Mouse (Mus musculus) duodenum, adult 2 months (tissue): ENCODE measurements around the gene Mark2. TPM values are rescaled to one million over a fixed set of nuclear protein-coding genes. Genes with fewer than 3 reads are reported as not detected.

Experiments used
- polyA plus RNA-seq: library from polyadenylated mRNA; depleted of rRNA; stranded (reverse); fragments of >200 nt; gene quantifications from 2 replicates; pipeline ENCODE4 v1.2.3, GENCODE M21; 2012; ENCODE audit warnings: low replicate concordance; rRNA removed

Gene Mark2
- 199 and 263 TPM in 2 replicates for polyA plus RNA-seq

DNA sequence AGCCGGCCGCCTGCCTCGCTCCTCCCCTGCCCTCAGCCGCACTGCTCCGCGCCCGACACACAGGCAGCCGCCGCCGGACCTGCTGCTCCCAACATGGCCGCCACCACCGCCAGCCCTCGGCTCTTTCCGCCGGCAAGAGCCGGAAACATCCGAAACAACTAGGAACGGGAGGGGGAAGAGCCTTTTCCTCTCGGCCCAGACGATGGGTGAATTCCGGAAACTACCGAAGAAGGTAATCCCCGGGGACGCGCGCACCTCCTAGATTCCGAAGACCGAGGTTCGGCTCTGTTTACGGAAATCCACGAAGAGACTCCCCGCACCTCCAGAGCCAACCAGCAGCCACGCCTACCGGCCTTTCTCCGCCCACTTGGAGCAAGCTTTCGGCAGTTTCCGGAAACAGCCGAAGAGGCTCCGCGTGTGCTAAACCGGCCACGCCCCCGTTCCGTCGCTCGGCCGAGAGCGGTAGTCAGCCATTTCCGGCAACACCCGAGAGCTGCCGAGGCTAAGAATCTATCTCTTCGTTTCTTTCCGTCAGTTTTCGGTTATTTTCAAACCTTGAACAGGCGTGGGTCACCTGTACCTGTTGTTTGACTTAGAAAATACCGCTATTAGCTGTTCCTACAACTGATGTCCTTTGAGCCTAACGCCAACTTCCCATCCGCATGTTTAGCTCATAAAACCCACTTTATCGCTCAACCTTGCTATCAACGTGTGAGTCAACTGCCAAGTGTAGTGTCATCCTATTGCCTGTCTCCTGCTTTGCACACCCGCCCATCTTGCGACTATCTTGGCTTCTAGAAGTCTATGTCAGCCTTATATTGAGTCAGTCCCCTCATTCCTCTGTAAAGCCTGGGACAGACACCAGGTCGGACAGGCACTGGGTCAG, at the start of gene Mark2:
TSS of gene Mark2 (minus strand) at position 349 of the 886 bp plus-strand sequence.

DNA sequence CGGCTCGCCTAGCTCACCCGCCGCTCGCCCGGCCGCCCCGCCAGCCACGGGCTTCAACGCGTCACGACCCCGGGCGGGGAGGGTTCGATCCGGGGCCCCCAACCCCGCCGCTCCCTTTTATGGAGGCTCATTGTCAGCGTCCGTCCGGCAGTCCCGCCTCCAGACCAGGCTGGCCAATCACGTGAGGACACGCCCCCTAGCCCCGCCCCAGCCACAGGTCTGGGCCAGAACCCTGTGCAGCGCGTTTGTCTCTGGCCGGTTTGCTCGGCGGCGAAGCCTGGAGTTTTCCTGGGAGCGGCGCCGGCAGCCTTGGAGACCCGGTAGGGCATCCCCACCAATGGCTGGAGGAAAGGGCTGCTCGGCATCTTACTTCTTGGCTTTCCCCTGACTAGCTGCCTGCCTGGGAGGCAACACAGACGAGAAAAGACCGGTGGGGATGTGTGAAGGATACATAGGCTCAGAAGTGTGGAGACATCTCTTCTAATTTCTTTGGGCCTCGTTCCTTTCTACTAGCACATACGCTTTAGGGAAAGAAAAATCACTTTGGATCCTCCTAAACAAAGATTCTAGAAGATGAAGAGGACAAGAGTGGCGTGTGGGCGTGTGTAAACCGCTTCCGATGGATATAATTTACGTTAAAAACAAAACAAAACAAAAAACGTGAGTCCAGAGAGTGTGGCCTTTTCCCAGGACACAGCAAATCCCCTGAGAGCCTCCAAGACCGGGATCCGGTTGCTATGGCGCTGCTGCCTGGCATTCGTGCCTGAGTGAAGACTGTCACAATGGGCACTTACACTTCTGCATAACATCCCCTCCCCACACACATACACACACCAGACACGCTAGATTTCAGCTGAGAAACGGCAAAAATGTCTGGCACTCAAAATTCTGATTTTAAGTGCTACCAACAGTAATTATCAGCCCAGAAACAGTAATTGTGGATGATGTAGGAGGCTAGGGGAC, 41.5 kb upstream of the Mark2 start, which contains the start of gene Spindoc:
TSS of gene Spindoc (minus strand) at position 92 of the 963 bp plus-strand sequence.

DNA sequence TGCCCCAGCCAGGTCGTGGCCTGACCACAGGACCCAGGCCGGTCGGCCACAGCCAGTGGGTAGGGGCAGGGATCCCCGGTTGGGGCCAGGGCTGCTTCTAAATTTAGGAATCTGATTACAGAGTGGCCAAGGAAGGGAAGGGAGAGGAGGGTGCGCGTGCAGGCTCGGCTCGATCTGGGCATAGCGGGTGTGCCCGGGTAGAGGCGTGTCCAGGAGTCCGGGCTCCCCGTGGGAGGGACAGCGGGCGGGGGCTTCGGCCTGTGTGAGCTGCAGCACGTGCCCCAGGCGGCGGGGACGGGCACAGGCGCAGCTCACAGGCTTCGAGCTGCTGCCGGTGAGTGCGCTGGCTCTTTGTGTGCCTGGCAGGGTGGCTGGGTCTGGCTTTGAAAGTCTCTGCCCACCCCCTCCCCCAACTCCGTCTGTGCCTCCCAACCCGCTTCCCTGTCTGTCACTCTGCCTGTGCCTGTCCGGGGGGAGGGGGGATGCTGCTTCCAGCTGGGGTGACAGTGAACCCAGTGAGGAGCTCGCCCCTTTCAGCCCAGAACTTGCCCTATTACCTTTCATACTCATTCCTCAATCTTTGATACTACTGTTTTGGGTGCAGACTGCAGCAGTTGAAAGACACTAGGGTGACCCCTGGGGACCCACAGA, 74.4 kb downstream of the Mark2 start, which contains the start of gene Rcor2:
TSS of gene Rcor2 (plus strand) at position 235 of the 651 bp plus-strand sequence.

DNA sequence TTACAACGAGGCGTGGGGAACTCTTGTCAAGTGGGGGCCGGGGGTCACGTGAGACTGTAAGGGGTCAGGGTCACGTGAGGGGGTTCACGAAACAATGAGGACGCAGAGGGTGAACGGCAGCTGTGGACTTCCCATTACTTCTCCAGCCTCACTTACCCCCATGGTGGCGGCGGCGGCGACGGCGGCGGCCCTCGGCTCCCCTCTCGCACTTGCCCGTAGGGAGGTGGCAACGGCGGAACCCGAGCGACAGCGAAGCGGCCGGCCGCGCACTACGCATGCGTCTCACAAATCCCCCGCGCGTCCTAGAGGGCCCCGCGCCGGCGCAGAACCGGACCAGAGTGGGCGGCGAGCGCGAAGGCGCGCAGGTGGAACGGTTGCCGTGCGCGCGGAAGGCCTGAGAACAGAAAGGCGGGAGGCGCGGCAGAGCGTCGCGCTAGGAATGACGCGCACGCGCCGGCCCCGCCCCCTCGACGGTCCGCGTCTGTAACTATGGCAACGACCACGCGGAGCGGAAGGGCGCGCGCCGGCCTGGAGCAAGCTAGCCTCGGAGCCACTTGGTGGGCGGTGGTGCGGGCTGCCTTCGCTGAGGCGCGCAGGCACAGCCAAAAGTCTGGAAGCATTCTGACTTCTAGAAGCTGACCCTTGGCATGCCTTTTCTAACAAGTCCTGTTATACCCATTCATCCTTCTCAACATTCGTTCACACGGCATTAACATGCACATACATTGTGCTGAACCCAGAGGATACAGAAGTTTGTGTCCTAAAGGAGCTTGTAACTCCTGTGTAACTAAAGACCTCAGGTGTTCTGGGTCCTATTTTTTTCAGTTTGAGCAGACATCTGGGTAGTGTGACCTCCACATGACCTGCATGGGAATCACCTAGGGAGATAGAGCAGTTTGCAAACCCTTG, 100.6 kb downstream of the Mark2 start, which contains the start of gene Naa40:
TSS of gene Naa40 (minus strand) at position 402 of the 909 bp plus-strand sequence.

Other genes starting within 250 kb of the Mark2 start
- 0.05 and 0.15 TPM in 2 replicates for gene Flrt1, start 236.1 kb downstream of the Mark2 start, polyA plus RNA-seq
- gene Otub1, start 135.5 kb downstream of the Mark2 start, polyA plus RNA-seq, result 83.6 and 128 TPM in 2 replicates
- 3,491 and 5,701 TPM in 2 replicates for gene Cox8a, start 124.2 kb downstream of the Mark2 start, polyA plus RNA-seq
- gene Naa40, start 100.7 kb downstream of the Mark2 start, polyA plus RNA-seq, result 11.7 and 14.2 TPM in 2 replicates
- 1.5 and 3.3 TPM in 2 replicates for gene Rcor2, start 74.5 kb downstream of the Mark2 start, polyA plus RNA-seq
- gene Spindoc, start 41.1 kb upstream of the Mark2 start, polyA plus RNA-seq, result 12.7 and 14.5 TPM in 2 replicates
- 8.6 and 8.8 TPM in 2 replicates for gene 2700081O15Rik, start 75.8 kb upstream of the Mark2 start, polyA plus RNA-seq
- gene Rtn3, start 141.4 kb upstream of the Mark2 start, polyA plus RNA-seq, result 86.5 and 137 TPM in 2 replicates
- 1.5 and 2.7 TPM in 2 replicates for gene Atl3, start 152.2 kb upstream of the Mark2 start, polyA plus RNA-seq
- gene Pla2g16, start 215.6 kb upstream of the Mark2 start, polyA plus RNA-seq, result 8.4 and 10.0 TPM in 2 replicates